In genomic region chr17:34931735-34932098, GRCm38 (mm10) we compare ENCODE assay signal across 8 mouse cellular contexts. TPM values are rescaled to one million over a fixed set of nuclear protein-coding genes. Genes with fewer than 3 reads are reported as not detected.
A peak's percentile ranks its signal among the peaks of the same experiment; 100 is the strongest.
DNase-seq lines count a peak whose midpoint lies in the region; ATAC-seq and TF ChIP-seq lines count a peak whose summit lies in the region.

No protein-coding gene starts in this region.

- WGBS in heart, embryonic 16.5 days: 13% methylated on average over 14 of the region's 14 CpGs
- WGBS in limb, embryonic 14.5 days: 9% methylated on average over 14 of the region's 14 CpGs

- no peaks in the 10 kb centered on the region for H3K9me3 ChIP-seq in heart, embryonic 16.5 days (replicated peaks; ENCODE audit: control insufficient read depth, low read length)
- H3K9me3 ChIP-seq in limb, embryonic 14.5 days (ENCODE audit: control insufficient read depth, low read length): no peaks in the 10 kb centered on the region

- peak; percentile 40 for DNase-seq in adrenal gland, postnatal 14 days
- no peak for DNase-seq in adrenal gland, postnatal 4 days (ENCODE audit: low spot score in 2 of 2)
- DNase-seq in spleen, adult 12 weeks (ENCODE audit: low spot score): peak; percentile 11
- no peak for DNase-seq in spleen, postnatal 4 days (ENCODE audit: low spot score in 2 of 2)
- no peak for DNase-seq in limb, embryonic 14.5 days (ENCODE audit: low spot score)
- DNase-seq in retina, embryonic 14.5 days (ENCODE audit: low spot score): peak; percentile 37

- 0 out of 2 replicates have a peak, but pooled peaks cover 3% of the 10 kb centered on the region for H3K36me3 ChIP-seq in heart, embryonic 16.5 days (ENCODE audit: control insufficient read depth, insufficient read depth)
- peaks cover 12% of the 10 kb centered on the region for H3K36me3 ChIP-seq in limb, embryonic 14.5 days (ENCODE audit: control insufficient read depth, insufficient read depth, low read length)

- ATAC-seq in heart, embryonic 16.5 days (replicated peaks; ENCODE audit: extremely low read depth, insufficient read depth, low FRiP score): peak; percentile 12; the same call in 1 of the 2 replicates
- ATAC-seq in limb, embryonic 14.5 days (ENCODE audit: low FRiP score, low read depth): no peak
- no peak for ATAC-seq in megakaryocyte progenitor cell, adult 5-6 weeks (replicated peaks; ENCODE audit: poor library complexity)

- H3K4me1 ChIP-seq in heart, embryonic 16.5 days (ENCODE audit: control insufficient read depth, insufficient read depth, low read length): 0 out of 2 replicates have a peak, but pooled peaks cover 7% of the 10 kb centered on the region
- H3K4me1 ChIP-seq in limb, embryonic 14.5 days (ENCODE audit: control insufficient read depth, insufficient read depth, low read length): peaks cover 5% of the 10 kb centered on the region

- peak overlapping the region; percentile 99 for H3K4me2 ChIP-seq in heart, embryonic 16.5 days (ENCODE audit: low read depth, low read length)
- H3K4me2 ChIP-seq in limb, embryonic 14.5 days (replicated peaks; ENCODE audit: low read depth, low read length, severe bottlenecking): peak overlapping the region; percentile 96

- H3K4me3 ChIP-seq in heart, embryonic 16.5 days (ENCODE audit: low read length): peak overlapping the region; percentile 80
- H3K4me3 ChIP-seq in limb, embryonic 14.5 days (replicated peaks; ENCODE audit: low read length): peak overlapping the region; percentile 68

- no peaks in the 10 kb centered on the region for H3K27me3 ChIP-seq in heart, embryonic 16.5 days (ENCODE audit: control insufficient read depth, insufficient read depth, low read length)
- H3K27me3 ChIP-seq in limb, embryonic 14.5 days (ENCODE audit: control insufficient read depth, insufficient read depth, low read length): no peaks in the 10 kb centered on the region

- peak overlapping the region; percentile 90 for H3K9ac ChIP-seq in heart, embryonic 16.5 days (ENCODE audit: low read length)
- peak overlapping the region; percentile 65 for H3K9ac ChIP-seq in limb, embryonic 14.5 days (ENCODE audit: low read depth, low read length, severe bottlenecking)

- H3K27ac ChIP-seq in heart, embryonic 16.5 days (ENCODE audit: low read length): no peak overlapping the region
- no peak overlapping the region for H3K27ac ChIP-seq in limb, embryonic 14.5 days (replicated peaks; ENCODE audit: low read depth, low read length)

- no peak for TF ChIP-seq POLR2A in limb, embryonic 14.5 days (IDR thresholded peaks at IDR 0.05; ENCODE audit: borderline replicate concordance, extremely low read depth, insufficient read depth, insufficient read length)

RNA-seq across cellular contexts. Expression of gene Neu1, which starts 0.7 kb away (rescaled TPM):
- 19.3 and 25.2 TPM in 2 replicates for total RNA-seq in adrenal gland, postnatal 14 days (2021)
- total RNA-seq in adrenal gland, postnatal 4 days (2021): 10 to 100 TPM; 22.0 to 25.2 TPM
- 20.1 and 20.4 TPM in 2 replicates for polyA plus RNA-seq in heart, embryonic 16.5 days (2015; fragmentation: Nextera tagmentation; extraction: Ambion mirVana)
- polyA plus RNA-seq in limb, embryonic 14.5 days (2012; rRNA removed): 19.3 and 26.5 TPM in 2 replicates
- 18.2 and 18.4 TPM in 2 replicates for polyA plus RNA-seq in limb, embryonic 14.5 days (2014; fragmentation: Nextera tagmentation; extraction: Ambion mirVana)
- 21.6 and 24.5 TPM in 2 replicates for total RNA-seq in megakaryocyte progenitor cell, adult 5-6 weeks (2015)
- total RNA-seq in megakaryocyte progenitor cell, adult 5-6 weeks (2017): 28.4 and 29.8 TPM in 2 replicates

RNA-seq across cellular contexts. Expression of gene Slc44a4, which starts 17.5 kb away (rescaled TPM):
- total RNA-seq in adrenal gland, postnatal 14 days (2021): 1.5 and 1.7 TPM in 2 replicates
- total RNA-seq in adrenal gland, postnatal 4 days (2021): 1 to 10 TPM in 1 of 2 experiments, under 1 TPM in 1; 0.93 to 3.8 TPM
- 0.16 and 0.68 TPM in 2 replicates for polyA plus RNA-seq in heart, embryonic 16.5 days (2015; fragmentation: Nextera tagmentation; extraction: Ambion mirVana)
- 0.09 and 0.10 TPM in 2 replicates for polyA plus RNA-seq in limb, embryonic 14.5 days (2012; rRNA removed)
- not detected in 2 replicates for polyA plus RNA-seq in limb, embryonic 14.5 days (2014; fragmentation: Nextera tagmentation; extraction: Ambion mirVana)
- total RNA-seq in megakaryocyte progenitor cell, adult 5-6 weeks (2015): 0.81 and 1.8 TPM in 2 replicates
- total RNA-seq in megakaryocyte progenitor cell, adult 5-6 weeks (2017): 0.61 and 0.75 TPM in 2 replicates

RNA-seq across cellular contexts. Expression of gene Hspa1b, which starts 27.3 kb away (rescaled TPM):
- total RNA-seq in adrenal gland, postnatal 14 days (2021): 29.6 and 90.6 TPM in 2 replicates
- total RNA-seq in adrenal gland, postnatal 4 days (2021): 10 to 100 TPM; 26.9 to 33.2 TPM
- 0.11 and 0.18 TPM in 2 replicates for polyA plus RNA-seq in heart, embryonic 16.5 days (2015; fragmentation: Nextera tagmentation; extraction: Ambion mirVana)
- polyA plus RNA-seq in limb, embryonic 14.5 days (2012; rRNA removed): 22.8 and 25.6 TPM in 2 replicates
- 1.6 and 2.2 TPM in 2 replicates for polyA plus RNA-seq in limb, embryonic 14.5 days (2014; fragmentation: Nextera tagmentation; extraction: Ambion mirVana)
- total RNA-seq in megakaryocyte progenitor cell, adult 5-6 weeks (2015): 19.3 and 27.4 TPM in 2 replicates
- 22.7 and 24.4 TPM in 2 replicates for total RNA-seq in megakaryocyte progenitor cell, adult 5-6 weeks (2017)

RNA-seq across cellular contexts. Expression of gene Ehmt2, which starts 33.4 kb away (rescaled TPM):
- 112 and 134 TPM in 2 replicates for total RNA-seq in adrenal gland, postnatal 14 days (2021)
- 100 to 1,000 TPM; 214 to 215 TPM for total RNA-seq in adrenal gland, postnatal 4 days (2021)
- polyA plus RNA-seq in heart, embryonic 16.5 days (2015; fragmentation: Nextera tagmentation; extraction: Ambion mirVana): 39.5 and 41.5 TPM in 2 replicates
- 232 and 297 TPM in 2 replicates for polyA plus RNA-seq in limb, embryonic 14.5 days (2012; rRNA removed)
- 72.8 and 80.6 TPM in 2 replicates for polyA plus RNA-seq in limb, embryonic 14.5 days (2014; fragmentation: Nextera tagmentation; extraction: Ambion mirVana)
- 72.4 and 73.5 TPM in 2 replicates for total RNA-seq in megakaryocyte progenitor cell, adult 5-6 weeks (2015)
- 107 and 108 TPM in 2 replicates for total RNA-seq in megakaryocyte progenitor cell, adult 5-6 weeks (2017)

RNA-seq across cellular contexts. Expression of gene C2, which starts 33.7 kb away (rescaled TPM):
- total RNA-seq in adrenal gland, postnatal 14 days (2021): 43.2 and 54.5 TPM in 2 replicates
- total RNA-seq in adrenal gland, postnatal 4 days (2021): 10 to 100 TPM; 39.5 to 50.3 TPM
- polyA plus RNA-seq in heart, embryonic 16.5 days (2015; fragmentation: Nextera tagmentation; extraction: Ambion mirVana): 2.2 and 2.6 TPM in 2 replicates
- polyA plus RNA-seq in limb, embryonic 14.5 days (2012; rRNA removed): 4.7 and 5.1 TPM in 2 replicates
- 3.9 and 4.9 TPM in 2 replicates for polyA plus RNA-seq in limb, embryonic 14.5 days (2014; fragmentation: Nextera tagmentation; extraction: Ambion mirVana)
- total RNA-seq in megakaryocyte progenitor cell, adult 5-6 weeks (2015): 5.1 and 7.8 TPM in 2 replicates
- 1.6 and 1.9 TPM in 2 replicates for total RNA-seq in megakaryocyte progenitor cell, adult 5-6 weeks (2017)

Comparison
In these comparisons a context has a peak if more than half of its experiments do, and no peak if none do; other contexts are left out.
1. DNase-seq: peak in adrenal gland, postnatal 14 days (single experiment), spleen, adult 12 weeks (single experiment) and retina, embryonic 14.5 days (single experiment); none in adrenal gland, postnatal 4 days (0 of 2), spleen, postnatal 4 days (0 of 2) and limb, embryonic 14.5 days (single experiment).